Mouse (Mus musculus): ENCODE data around the gene Cdh22.

Cdh22 gene

DNA sequence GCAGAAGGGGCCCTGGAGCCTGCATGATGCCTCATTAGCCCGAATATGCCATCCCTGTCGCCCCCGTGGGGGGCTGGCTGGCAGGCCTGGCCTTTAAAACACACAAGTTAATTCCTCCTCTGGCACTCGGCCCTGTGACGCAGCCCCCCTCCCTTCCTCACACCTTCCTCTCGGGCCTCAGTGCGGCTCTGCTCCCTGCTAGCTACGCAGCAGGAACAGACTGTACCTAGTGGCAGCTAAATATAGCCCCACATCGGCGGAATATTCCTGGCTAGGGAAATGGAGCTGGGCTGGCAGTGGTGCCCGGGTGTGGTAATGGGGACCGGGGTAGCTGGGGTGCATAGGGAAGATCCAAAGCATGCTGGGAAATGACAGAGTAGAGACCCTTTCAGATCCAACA, 81.6 kb downstream of the Cdh22 start:
- DNase-seq (ENCODE audit: low spot score), result no peak

DNA sequence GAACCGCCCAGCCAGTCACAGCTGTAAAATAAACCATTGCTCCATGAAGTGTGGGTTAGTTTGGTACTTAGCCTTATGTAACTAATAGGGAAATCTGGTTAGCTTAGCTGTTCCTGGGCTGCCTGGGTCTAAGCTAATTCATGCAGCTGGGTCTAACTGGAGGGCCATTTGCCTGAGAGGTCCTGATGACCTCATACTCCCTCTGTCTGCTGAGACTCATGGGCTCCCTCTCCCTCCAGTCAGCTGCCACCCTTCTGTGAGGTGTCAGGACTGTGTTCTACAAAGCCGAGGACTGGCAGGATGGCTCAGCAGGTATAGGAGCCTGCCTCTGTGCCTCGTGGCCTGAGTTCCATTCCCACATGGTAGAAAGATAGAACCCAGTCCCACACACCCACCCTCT, 84.9 kb downstream of the Cdh22 start:
- no peak for DNase-seq (ENCODE audit: low spot score)

DNA sequence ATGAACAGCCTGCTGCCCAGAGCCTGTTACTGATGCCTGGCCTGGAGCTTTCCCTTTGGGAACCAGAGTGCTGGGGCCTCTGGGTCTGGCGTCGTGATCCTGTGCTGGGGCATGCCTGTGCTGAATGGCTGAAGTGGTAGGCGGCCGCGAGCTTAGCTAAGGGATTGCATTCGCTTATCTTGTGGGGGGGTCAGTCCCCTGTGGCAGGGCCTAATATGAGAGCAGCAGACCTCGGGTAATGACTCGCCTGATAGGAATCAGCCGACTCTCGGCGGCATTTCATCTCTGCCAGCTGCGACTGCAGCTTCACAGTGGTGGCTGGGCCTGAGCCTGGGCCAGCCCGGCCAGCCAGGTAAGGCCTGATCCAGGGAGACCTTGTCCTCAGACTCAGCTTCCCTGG, 88.8 kb downstream of the Cdh22 start:
- DNase-seq (ENCODE audit: low spot score), result no peak

DNA sequence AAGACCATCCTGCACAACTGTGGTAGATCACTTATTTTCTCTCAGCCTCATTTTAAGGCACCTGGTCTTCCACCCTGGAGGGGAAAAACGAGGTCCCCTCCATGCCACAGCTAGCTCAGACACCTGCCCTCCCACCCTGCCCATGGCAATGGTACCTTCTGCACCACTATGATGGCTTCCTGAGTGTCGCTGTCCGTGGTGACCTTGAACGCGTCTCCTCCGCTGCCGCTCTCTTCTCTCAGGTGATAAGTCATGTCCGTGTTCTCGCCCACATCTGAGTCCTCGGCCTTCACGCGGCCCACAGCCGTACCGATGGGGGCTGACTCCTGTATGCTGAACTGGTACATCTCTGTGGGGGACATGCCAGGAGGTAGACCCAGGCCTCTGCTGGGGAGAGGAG, 91.2 kb downstream of the Cdh22 start:
- no peak for DNase-seq (ENCODE audit: low spot score)

DNA sequence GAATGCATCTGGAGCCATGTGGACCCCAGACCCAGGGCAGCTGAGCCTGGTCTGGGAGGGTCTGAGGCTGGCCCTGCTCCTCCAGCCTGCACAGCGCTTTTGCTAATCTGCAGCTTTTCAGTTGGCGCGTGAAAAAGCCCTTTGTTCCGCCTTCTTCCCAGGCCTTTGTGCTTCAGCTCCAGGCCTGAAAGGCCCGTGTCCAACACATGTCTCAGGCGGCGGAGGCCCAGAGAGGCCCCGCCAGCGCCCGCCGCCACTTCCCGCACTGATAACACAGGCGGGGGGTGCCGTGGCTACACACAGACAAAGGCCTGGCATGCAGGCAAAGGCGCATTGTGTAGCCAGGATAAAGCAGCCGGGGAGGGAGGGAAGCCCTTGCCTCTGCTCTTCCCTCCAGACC, 98.6 kb downstream of the Cdh22 start:
- DNase-seq (ENCODE audit: low spot score), result no peak

DNA sequence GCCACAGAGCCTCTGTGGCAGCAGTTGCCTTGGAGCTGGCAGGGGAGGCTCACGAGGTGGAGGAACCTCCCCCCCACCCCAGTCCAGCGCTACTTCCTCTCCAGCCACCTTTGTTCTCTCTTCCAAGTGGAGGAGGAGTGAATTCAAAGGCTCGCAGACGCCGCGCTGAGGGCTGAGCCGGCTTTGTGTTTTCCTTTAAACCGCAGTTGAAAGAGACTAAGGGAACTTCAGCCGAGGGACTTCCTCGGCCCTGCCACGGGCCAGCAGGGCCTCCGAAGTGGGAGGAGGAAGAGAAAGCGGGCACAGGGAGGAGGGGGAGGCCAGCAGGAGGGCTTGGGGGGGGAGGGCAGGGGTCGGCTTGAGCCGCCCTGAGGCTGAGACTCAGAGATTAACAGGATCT, 101.1 kb downstream of the Cdh22 start:
- DNase-seq (ENCODE audit: low spot score), result peak; percentile 13

DNA sequence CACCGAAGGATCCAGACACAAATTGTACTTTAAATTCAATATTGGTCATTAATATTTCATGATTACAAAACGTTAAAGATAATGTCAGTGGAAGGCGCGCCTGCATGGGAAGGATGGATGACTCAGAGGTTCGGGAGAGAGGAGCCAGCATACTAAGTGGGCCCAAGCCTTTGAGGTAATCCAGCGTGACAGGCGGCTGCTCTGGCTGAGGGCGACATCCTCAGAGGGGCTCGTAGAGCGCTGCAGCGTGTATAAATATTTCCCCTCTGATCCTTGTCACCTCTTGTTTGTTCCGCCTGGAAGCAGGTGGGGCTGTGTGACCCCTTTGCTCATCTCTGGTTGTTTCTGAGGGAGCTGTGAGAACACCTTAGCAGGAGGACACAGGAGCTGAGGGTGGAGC, 103.2 kb downstream of the Cdh22 start:
- DNase-seq (ENCODE audit: low spot score), result no peak

DNA sequence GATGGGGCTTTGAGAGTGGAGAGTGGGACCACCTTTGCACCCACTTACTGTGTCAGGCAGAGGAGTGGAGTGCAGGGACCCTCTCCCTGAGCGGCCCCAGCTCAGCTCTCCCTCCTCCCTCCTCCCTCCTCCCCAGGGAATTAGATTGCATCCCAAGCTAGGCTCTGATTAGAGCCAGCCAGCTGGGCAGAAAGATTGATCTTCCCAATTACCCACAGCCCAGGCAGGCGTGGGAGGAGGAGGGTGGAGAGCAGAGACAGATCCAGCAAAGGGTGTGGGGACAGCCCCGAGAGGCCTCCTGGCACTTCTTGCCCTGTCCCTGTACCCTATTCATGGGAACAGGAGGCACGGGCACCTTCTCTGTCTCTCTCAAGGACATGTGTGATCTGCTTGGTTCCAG, 105.5 kb downstream of the Cdh22 start:
- DNase-seq (ENCODE audit: low spot score), result no peak

DNA sequence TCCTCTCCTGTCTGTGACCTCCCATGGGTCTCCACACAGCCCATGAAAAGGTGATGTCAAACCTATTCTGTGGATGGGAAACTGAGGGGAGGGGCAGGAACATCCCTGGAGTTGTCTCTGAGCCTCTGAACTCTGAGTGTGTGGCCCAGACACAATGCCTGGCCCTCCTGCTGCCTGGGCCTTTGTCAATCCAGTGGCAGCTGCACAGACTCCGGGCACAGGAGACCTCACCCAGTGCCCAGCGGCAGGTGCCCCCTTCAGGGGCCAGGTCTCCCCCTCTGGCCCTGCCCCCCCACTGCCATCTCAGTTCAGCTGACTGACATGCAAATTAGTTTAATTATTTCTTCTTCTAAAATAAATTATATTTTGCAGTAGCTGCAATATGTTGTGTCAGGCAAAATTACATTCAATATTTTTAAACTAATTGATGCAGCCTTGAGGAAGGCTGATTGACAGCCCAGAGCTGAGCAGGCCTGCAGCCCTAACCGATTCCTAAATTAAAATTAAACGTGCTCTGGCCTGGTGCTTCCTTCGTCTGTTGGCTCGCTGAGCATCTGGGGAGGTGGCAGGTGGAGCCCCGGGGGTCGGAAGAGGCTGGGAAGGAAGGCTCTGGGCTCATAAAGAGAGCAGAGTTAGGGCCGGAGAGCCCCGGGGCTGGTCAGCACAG, 107.6 kb downstream of the Cdh22 start:
- DNase-seq (ENCODE audit: low spot score), result no peak

DNA sequence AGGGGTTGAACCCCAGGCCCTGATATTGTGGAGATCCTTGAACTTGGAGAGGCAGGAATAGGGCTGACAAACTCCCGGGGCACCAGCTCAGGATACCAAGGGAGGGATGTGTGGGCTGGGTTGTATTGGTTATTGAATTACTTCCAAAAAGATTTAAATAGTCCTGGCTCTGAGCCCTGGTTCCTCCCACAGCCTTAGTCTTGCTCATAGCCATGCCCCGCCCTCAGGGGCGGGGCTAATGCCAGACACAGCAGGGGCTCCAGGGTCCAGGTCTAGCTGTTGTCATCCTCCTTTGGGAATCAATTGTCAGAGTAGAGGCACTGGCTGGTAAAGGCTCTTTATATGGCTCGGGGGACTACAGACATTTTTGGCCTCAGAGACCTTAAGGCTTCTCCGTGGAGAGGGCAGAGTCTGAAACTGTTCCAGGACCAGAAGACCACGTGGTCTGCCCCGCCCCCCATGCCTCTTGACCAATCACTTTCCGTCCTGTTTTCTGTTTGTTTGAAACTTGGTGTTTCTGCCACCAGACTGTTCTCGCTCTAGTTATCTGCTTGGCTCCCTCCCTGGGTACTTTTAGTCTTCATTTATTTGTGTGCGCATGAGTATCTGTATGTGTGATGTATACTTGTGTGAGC, 113.3 kb downstream of the Cdh22 start:
- DNase-seq (ENCODE audit: low spot score), result no peak

DNA sequence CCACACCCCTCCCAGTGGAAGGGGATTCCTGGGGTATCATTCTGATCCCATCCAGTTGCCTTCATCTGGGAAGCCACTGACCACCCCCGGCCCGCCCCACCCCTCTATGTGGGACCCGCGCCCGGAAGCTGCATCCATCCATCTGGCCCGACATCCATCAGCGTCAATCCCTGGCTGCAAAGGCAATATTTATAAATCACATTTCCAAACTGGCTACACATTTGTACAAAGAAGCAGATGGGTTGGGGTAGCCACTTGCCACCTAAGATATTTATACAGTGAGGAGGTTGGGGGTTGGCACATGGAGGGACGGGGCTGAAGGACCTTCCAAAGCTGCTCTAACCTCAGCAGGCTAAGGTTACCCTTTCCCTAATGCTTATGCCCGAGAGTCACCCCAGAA, 113.9 kb downstream of the Cdh22 start:
- DNase-seq (ENCODE audit: low spot score), result no peak

DNA sequence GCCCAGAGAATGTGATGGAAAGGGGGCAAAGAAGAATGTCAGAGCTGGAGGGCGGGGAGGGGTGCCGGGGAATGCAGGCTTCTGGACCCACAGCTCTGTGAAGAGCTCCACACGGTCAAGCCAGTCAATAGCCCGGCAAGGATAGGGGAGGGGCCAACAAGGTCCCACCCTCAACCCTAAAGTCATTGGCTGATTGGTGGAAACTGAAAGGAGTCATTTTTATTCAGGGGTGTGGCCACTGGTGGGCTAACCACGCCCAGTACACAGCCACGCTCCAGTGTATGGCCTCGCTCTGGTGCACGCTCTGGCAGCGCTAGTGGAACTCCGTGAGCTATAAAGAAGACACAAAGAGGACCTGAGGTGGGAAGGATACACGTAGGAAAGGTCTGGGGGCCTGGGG, 120.9 kb downstream of the Cdh22 start:
- no peak for DNase-seq (ENCODE audit: low spot score)

DNA sequence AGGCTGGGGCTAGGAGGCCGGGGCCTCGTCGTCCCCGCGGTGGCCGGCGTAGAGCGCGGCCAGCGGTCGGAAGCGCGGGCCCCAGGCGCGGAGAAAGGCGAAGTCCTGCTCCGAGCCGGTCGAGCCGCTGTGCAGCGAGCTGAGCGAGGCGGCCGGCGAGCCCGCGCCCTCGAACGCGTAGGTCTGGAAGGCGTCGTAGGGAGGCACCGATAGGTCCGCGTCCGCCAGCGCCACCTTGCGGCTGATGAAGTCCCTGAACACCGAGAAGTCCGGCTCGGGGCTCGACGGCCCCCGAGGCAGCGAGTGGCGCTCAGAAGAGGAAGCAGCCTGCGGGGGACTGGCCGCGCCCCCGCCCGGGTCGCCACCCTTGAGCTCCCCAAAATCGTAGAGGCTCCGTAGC, 122.5 kb downstream of the Cdh22 start:
- DNase-seq (ENCODE audit: low spot score), result peak; percentile 65

DNA sequence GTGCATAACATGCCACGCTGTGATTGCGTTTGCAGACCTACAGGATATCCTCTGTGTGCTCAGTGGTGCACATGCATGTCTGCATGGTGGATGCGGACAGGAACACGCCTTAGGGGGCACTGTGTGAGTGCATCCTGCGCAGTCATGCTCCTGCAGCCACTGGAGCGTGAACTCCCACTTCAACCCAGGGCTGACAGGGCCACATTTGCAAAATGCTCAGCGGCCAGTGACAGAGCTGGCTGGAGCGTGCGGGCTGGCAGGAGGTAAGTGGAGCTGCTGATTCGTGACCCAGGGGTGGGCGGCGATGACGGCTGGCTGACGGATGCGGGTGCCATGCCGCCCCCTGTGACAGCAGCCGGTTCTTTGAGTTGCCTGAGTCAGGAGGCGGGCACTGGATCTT, 128.1 kb downstream of the Cdh22 start:
- no peak for DNase-seq (ENCODE audit: low spot score)

DNA sequence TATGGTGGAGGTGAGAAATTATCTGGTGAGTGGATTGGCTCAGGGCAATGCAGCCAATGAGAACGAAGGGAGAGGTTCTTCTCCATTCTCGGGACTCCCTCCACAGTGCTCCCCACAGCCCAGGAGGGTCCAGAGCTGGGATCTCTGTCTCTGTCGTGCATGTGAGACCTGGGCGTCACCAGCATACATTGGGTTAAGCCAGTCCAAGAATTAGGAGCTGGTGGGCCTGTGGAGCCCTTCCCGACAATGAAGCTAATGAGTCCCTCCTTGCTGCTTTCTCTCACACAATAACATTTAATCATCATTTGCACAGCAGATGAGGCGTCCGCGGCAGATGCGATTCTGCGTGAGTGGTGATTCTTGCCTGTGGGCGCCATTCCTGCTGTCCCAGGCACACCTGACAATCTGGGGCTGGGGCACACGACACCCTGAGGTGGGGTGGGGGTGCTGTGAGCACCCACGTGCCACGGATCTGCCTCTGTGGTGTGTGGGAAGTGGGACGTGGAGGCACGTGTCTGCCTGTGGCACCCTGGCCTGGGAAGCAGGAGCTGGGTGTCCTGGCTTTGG, 129.1 kb downstream of the Cdh22 start:
- no peak for DNase-seq (ENCODE audit: low spot score)

DNA sequence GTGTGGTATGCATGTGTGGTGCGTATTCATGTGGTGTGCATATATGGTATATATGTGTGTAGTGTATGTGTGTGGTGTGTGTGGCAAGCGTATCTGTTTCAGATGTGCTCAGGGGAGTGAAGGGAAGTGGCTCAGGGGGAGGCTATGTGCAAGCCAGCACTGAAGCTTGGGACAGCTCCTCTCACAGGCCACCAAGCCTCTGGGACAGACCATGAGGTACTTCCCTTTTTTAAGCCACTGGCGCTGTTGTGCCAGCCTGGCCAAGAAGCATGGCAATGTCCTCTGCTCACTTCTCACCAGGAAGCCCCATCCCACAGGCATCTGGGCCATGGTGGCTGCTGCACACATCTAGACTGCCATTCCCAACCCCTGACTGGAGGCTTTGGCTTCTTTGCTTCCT, 131.7 kb downstream of the Cdh22 start:
- no peak for DNase-seq (ENCODE audit: low spot score)

DNA sequence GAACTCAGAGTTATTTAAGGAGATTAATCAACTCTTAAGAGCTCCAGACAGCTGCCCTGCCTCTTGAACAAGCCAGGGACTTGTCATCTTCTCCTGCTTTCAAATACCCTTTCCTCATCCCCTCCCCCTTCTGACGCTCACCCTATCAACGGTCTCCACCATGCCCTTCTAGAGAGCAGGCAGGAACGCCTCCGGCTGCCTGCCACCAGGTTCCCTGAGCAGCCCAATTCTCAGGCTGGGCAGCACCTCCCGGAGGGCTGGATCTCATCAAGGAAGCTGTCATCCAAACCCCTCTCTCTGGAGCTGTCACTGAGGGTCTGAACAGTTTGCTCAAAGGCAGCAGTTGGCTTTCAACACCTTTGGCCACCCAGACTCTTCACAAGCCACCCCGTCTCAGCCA, 133.9 kb downstream of the Cdh22 start:
- DNase-seq (ENCODE audit: low spot score), result no peak

DNA sequence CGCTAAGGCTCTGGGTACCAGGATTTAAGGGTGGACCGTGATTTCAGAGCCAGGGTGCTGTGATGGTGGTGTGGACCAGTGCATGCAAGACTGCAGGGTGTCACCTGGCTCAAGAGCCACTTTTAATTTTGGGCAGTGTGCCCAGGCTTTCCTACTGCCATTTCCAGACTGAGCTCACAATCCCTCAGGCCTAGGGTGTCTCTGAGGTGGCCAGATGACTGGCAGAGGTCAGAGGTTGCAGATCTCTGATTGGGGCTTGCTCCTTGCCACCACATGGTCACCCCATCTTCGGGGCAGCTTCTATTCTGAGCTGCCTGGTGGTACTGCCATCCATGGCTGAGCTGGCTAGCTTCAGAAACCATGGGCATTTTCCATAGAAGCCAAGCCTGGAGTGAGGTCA, 135.8 kb downstream of the Cdh22 start:
- no peak for DNase-seq (ENCODE audit: low spot score)

DNA sequence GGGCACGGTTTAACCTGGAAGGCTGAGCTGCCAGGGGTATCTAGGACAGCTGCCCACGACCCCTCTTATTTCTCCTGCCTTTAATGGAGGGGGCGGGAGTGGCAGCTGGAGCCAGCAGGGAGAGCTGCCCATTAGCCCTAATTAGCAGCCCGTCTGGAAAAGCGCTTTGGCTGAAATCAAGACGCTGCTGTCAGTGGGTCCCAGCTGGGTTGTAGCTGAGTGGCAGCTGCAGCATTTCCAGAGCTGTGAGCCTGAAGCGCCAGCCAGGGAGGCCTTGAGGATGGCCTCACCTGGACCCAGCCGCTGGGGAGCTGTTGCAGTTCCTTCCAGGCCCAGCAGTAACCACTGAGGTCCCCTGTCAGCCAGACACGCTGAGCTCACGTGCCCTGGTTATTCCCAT, 138.3 kb downstream of the Cdh22 start:
- DNase-seq (ENCODE audit: low spot score), result no peak

DNA sequence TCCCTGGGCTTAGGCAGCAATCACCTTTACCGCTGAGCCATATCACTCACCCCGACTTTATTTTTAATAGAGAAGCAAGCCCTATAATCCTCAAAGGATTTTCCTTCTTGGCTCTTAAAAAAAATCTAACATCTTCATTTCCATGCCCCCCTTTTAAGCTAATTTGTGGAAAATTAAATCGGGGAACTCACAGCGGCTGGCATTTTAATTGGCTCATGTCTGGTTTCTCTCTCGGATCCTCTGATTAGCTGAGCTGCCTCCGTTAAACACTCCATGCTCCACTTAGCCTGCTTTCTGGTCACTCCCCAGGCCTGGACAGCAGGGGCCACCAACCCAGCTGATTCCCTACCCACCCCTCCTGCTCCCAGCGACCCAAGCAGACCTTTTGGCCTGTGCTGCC, 142.3 kb downstream of the Cdh22 start:
- no peak for DNase-seq (ENCODE audit: low spot score)

DNA sequence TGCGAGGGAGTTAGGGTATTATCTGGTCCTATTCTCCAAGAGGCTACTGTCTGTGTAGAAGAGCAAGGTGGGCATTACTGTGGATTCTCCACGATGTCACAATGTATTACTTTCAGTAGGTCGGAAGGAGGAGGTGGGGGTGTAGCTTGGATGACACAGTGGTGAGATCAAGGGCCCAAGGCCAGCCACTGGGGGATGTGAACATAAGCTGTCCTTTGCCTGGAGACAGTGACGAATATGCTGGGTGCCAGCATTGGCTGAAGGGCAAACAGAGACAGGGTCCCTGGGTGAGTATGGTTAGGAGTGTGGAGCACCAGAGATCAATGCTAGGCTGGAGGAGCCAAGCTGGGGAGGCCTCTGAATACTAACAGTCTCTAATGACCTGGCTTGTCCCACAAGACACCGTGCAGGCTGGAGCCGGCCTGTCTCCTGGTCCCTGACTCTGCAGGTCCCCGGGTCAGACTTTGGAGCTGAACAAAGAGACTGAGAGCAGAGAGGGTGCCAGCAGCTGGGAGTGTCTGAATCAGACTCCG, 143.2 kb downstream of the Cdh22 start:
- DNase-seq (ENCODE audit: low spot score), result no peak

DNA sequence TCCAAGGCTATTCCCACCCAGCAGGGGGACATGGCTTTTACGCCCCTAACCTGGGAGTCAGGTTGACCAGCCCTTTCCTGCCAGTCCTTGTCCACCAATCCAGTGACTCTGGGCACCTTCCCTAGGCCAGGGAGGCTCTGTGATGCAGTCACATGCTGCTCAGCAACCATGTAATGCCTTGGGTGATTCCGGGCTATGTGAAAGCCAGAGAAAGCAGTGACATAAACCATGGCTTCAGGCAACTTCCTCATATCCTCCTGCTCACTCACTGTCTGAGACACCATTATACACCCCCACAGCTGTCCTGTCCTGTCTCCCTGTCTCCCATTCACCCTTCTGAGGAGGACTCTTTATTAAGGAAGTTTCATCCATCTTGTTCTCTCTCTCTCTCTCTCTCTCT, 144.0 kb downstream of the Cdh22 start, which contains the start of gene 1700025C18Rik:
TSS of gene 1700025C18Rik (minus strand) at position 101 of the 400 bp plus-strand sequence.
- DNase-seq (ENCODE audit: low spot score), result no peak

DNA sequence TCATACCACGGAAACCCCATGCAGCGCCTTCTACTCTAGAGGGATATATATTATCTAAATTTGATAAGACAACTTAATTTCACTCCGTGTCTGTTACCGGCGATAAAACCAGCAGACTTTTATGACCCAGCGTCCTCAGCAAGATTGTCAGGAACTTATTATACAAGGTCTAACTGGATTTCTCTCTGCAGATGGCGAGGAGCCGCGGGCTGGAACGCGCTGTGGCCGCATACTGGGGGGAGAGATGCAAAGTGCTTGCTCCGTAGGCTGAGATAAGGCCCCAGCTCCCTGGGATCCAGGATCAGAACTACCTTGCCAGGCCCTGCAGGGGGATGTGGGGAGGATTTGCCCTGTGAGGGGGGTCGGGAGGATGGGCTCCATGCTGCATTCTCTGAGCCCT, 145.2 kb downstream of the Cdh22 start:
- DNase-seq (ENCODE audit: low spot score), result no peak

DNA sequence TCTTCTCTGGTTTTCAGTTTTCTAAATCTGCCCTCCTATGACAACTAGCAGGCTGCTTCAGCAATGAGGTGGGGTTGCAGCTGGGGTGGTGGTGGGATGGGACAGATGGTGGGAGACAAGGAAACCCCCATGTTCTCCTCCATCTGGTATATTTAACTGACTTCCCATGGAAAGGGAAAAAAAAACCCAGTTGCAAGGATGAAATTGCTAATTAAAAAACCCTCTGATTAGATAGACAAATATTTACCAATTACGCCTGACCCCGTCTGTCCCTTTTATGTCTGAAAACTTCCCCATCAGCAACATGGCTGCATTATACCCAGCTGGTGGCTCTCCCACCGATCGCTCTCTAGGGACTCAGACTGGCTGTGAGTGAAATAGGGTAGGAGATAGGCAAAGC, 148.0 kb downstream of the Cdh22 start:
- DNase-seq (ENCODE audit: low spot score), result no peak

Data from yolk sac, embryonic 10.5 days (tissue).